Mouse (Mus musculus) liver, embryonic 14.5 days (tissue): ENCODE results near the gene Aaed1.

Experiments
- CTCF ChIP-seq: IDR thresholded peaks from 2 replicates; pipeline ENCODE4 v1.5.1; 2016; ENCODE audit warnings: antibody characterized with exemption, low read depth, control low read depth
- EP300 ChIP-seq: IDR thresholded peaks from 2 replicates; pipeline ENCODE4 v1.6.1; 2016; ENCODE audit warnings: antibody characterized with exemption, low read depth

DNA sequence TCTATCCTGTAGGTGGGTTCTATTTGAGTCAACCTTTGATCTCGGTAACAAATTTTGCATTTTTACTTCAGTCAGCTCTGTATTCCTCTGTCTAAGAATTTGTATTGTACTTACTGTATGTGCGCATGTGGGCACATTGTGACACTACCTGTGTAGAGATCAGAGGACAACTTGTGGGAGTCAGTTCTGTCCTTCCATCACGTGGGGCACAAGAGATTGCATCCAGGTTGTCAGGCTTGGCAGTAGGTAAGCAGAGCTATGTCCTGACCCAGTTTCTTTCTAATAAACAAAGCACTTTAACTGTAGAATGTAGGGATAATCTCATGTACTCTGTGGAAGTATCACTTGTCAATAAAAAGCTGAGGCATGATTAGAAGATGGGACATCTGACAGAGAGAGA is 1.5 kb upstream of the Aaed1 start:
- no peak for TF ChIP-seq CTCF
- TF ChIP-seq EP300, result no peak
